16 mouse cellular contexts compared by ENCODE assay signal in the genomic region with DNA sequence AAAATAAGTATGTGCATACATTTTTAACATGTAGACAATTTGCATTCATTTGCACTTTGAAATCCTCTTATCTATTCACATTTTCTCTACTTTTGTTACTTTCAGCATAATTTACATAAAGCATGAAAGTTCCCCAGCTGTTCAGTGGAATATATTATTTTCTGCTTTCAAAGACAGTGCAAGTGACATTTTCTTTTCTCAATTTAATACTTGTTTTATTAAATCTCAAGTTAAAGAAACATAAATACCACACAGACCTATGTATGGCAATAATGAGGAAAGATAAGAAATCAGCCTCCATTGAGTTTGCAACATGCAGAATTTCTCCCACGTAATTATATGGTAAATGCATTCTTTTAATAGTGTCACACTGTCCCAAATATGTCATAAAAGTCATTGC.
"Had no signal": no experiment of that assay in that cellular context is flagged by ENCODE, and none has a peak within 500 bp of the region (broad histone marks: within the 10 kb centered on the region; RNA-seq: fewer than 3 reads in every experiment).

No protein-coding gene starts in this region.

- H3K27ac ChIP-seq: limb, embryonic 10.5 days; limb, embryonic 13.5 days; liver, embryonic 12.5 days; liver, embryonic 15.5 days; lung, embryonic 15.5 days; midbrain, embryonic 13.5 days had no signal

- DNase-seq: kidney, adult 9 months; kidney, postnatal 14 days; kidney, postnatal 4 days; liver; lung, adult 18-20 months; lung, postnatal 10 days; lung, postnatal 36 days; thymus, adult 18-20 months; thymus, postnatal 4 days had no signal

- H3K4me1 ChIP-seq: limb, embryonic 10.5 days; limb, embryonic 13.5 days; liver, embryonic 12.5 days; liver, embryonic 15.5 days; lung, embryonic 15.5 days; megakaryocyte, embryonic 14.5 days; midbrain, embryonic 13.5 days had no signal

- ATAC-seq: liver, embryonic 12.5 days; midbrain, embryonic 13.5 days had no signal

- H3K4me2 ChIP-seq: limb, embryonic 13.5 days; liver, embryonic 12.5 days; liver, embryonic 15.5 days; lung, embryonic 15.5 days; midbrain, embryonic 13.5 days had no signal

- H3K36me3 ChIP-seq: limb, embryonic 10.5 days; limb, embryonic 13.5 days; liver, embryonic 12.5 days; liver, embryonic 15.5 days; lung, embryonic 15.5 days; midbrain, embryonic 13.5 days had no signal

- H3K9me3 ChIP-seq: limb, embryonic 10.5 days; limb, embryonic 13.5 days; liver, embryonic 12.5 days; liver, embryonic 15.5 days; lung, embryonic 15.5 days; megakaryocyte, embryonic 14.5 days; midbrain, embryonic 13.5 days had no signal

- H3K9ac ChIP-seq: limb, embryonic 13.5 days; liver, embryonic 12.5 days; liver, embryonic 15.5 days; lung, embryonic 15.5 days; midbrain, embryonic 13.5 days had no signal

- H3K4me3 ChIP-seq: limb, embryonic 10.5 days; limb, embryonic 13.5 days; liver, embryonic 12.5 days; liver, embryonic 15.5 days; lung, embryonic 15.5 days; megakaryocyte, embryonic 14.5 days; midbrain, embryonic 13.5 days had no signal

- H3K27me3 ChIP-seq: limb, embryonic 13.5 days; liver, embryonic 12.5 days; liver, embryonic 15.5 days; lung, embryonic 15.5 days; megakaryocyte, embryonic 14.5 days; midbrain, embryonic 13.5 days had no signal
